Mouse (Mus musculus): ENCODE results near the gene Gm17078. TPM values are rescaled to one million over a fixed set of nuclear protein-coding genes. Genes with fewer than 3 reads are reported as not detected.
"Not testable (repeated sequence)": the region's sequence is repeated elsewhere in the genome, so short reads cannot be mapped to it uniquely, and the experiment has no call there.

The Gm17078 gene
- total RNA-seq (2012; rRNA removed), result not detected in 2 replicates

GRCm38 (mm10) chr14:51611210-51611609, at the start of gene Gm17078:
TSS of gene Gm17078 (minus strand) at chr14:51611310.
- in situ Hi-C loops (cut with MboI; ENCODE audit: low sequenced_read_pairs in 2 of 2, unreplicated experiment in 2 of 2), result no loop called here
- Histone ChIP-seq H3K9ac (ENCODE audit: insufficient read depth, low read depth, low read length, poor library complexity, severe bottlenecking) (no peak within 1 kb of the TSS), H3K36me3 (ENCODE audit: control insufficient read depth, insufficient read depth, low read length, poor library complexity, severe bottlenecking) (no peaks in the 10 kb centered on the region)

GRCm38 (mm10) chr14:51635566-51635965, 24.5 kb upstream of the Gm17078 start, which contains the start of gene Gm4181:
TSS of gene Gm4181 (minus strand) at chr14:51635666.
- H3K9me3 ChIP-seq (ENCODE audit: control insufficient read depth, insufficient read depth, low read depth, low read length); DNase-seq (ENCODE audit: low read depth, low spot score); H3K9ac ChIP-seq (ENCODE audit: insufficient read depth, low read depth, low read length, poor library complexity, severe bottlenecking); H3K4me1 ChIP-seq (ENCODE audit: control insufficient read depth in 2 of 2, insufficient read depth in 2 of 2, low read length in 2 of 2, poor library complexity in 1 of 2); in situ Hi-C loops (cut with MboI; ENCODE audit: low sequenced_read_pairs in 2 of 2, unreplicated experiment in 2 of 2); H3K27ac ChIP-seq (ENCODE audit: insufficient read depth, low read depth, low read length, poor library complexity, severe bottlenecking); H3K4me3 ChIP-seq (ENCODE audit: insufficient read depth in 1 of 2, low read depth in 1 of 2, low read length in 2 of 2, poor library complexity in 1 of 2, severe bottlenecking in 1 of 2); H3K36me3 ChIP-seq (ENCODE audit: control insufficient read depth, insufficient read depth, low read length, poor library complexity, severe bottlenecking): not testable (repeated sequence)

More at GRCm38 (mm10) chr14:51611210-51611609, at the start of gene Gm17078:
- TF ChIP-seq ZNF384 (IDR thresholded peaks at IDR 0.05; ENCODE audit: low read depth, low read length) (no peak), CHD2 (IDR thresholded peaks at IDR 0.05; ENCODE audit: low read depth, low read length) (no peak), MAFK (IDR thresholded peaks at IDR 0.05; ENCODE audit: insufficient read depth, low read depth, low read length) (no peak), HCFC1 (IDR thresholded peaks at IDR 0.05; ENCODE audit: borderline replicate concordance, insufficient read depth, low read length) (no peak), ZC3H11A (IDR thresholded peaks at IDR 0.05; ENCODE audit: borderline replicate concordance, low read depth, low read length) (no peak)
- no peaks in the 10 kb centered on the region for H3K4me1 ChIP-seq (ENCODE audit: control insufficient read depth in 2 of 2, insufficient read depth in 2 of 2, low read length in 2 of 2, poor library complexity in 1 of 2)
- no peak within 1 kb of the TSS for H3K27ac ChIP-seq (ENCODE audit: insufficient read depth, low read depth, low read length, poor library complexity, severe bottlenecking)
- H3K4me3 ChIP-seq (ENCODE audit: insufficient read depth in 1 of 2, low read depth in 1 of 2, low read length in 2 of 2, poor library complexity in 1 of 2, severe bottlenecking in 1 of 2), result no peak within 1 kb of the TSS
- no peaks in the 10 kb centered on the region for H3K9me3 ChIP-seq (ENCODE audit: control insufficient read depth, insufficient read depth, low read depth, low read length)
- DNase-seq (ENCODE audit: low read depth, low spot score), result no peak

- H3K4me3 ChIP-seq (ENCODE audit: insufficient read depth in 1 of 2, low read depth in 1 of 2, low read length in 2 of 2, poor library complexity in 1 of 2, severe bottlenecking in 1 of 2); H3K4me1 ChIP-seq (ENCODE audit: control insufficient read depth in 2 of 2, insufficient read depth in 2 of 2, low read length in 2 of 2, poor library complexity in 1 of 2); in situ Hi-C loops (cut with MboI; ENCODE audit: low sequenced_read_pairs in 2 of 2, unreplicated experiment in 2 of 2); H3K9me3 ChIP-seq (ENCODE audit: control insufficient read depth, insufficient read depth, low read depth, low read length); H3K36me3 ChIP-seq (ENCODE audit: control insufficient read depth, insufficient read depth, low read length, poor library complexity, severe bottlenecking); H3K9ac ChIP-seq (ENCODE audit: insufficient read depth, low read depth, low read length, poor library complexity, severe bottlenecking); H3K27ac ChIP-seq (ENCODE audit: insufficient read depth, low read depth, low read length, poor library complexity, severe bottlenecking); DNase-seq (ENCODE audit: low read depth, low spot score): not testable (repeated sequence)
Measured at GRCm38 (mm10) chr14:51632426-51632825, 21.3 kb upstream of the Gm17078 start.

GRCm38 (mm10) chr14:51592039-51592438, 19.1 kb downstream of the Gm17078 start, which contains the start of gene Gm17174:
TSS of gene Gm17174 (minus strand) at chr14:51592139.
- H3K4me3 ChIP-seq (ENCODE audit: insufficient read depth in 1 of 2, low read depth in 1 of 2, low read length in 2 of 2, poor library complexity in 1 of 2, severe bottlenecking in 1 of 2); H3K27ac ChIP-seq (ENCODE audit: insufficient read depth, low read depth, low read length, poor library complexity, severe bottlenecking); H3K4me1 ChIP-seq (ENCODE audit: control insufficient read depth in 2 of 2, insufficient read depth in 2 of 2, low read length in 2 of 2, poor library complexity in 1 of 2); H3K9ac ChIP-seq (ENCODE audit: insufficient read depth, low read depth, low read length, poor library complexity, severe bottlenecking); H3K9me3 ChIP-seq (ENCODE audit: control insufficient read depth, insufficient read depth, low read depth, low read length); DNase-seq (ENCODE audit: low read depth, low spot score); H3K36me3 ChIP-seq (ENCODE audit: control insufficient read depth, insufficient read depth, low read length, poor library complexity, severe bottlenecking): not testable (repeated sequence)
- in situ Hi-C loops (cut with MboI; ENCODE audit: low sequenced_read_pairs in 2 of 2, unreplicated experiment in 2 of 2), result loop anchor here (10.0 to 25.0 kb wide), 3 partner anchors 93 to 123 kb away; partner anchors contain the start of genes Gm17079 (in 1 of the 2) and Gm5800 (in 1 of the 2)

- DNase-seq (ENCODE audit: low read depth, low spot score); in situ Hi-C loops (cut with MboI; ENCODE audit: low sequenced_read_pairs in 2 of 2, unreplicated experiment in 2 of 2); H3K9me3 ChIP-seq (ENCODE audit: control insufficient read depth, insufficient read depth, low read depth, low read length); H3K4me3 ChIP-seq (ENCODE audit: insufficient read depth in 1 of 2, low read depth in 1 of 2, low read length in 2 of 2, poor library complexity in 1 of 2, severe bottlenecking in 1 of 2); H3K36me3 ChIP-seq (ENCODE audit: control insufficient read depth, insufficient read depth, low read length, poor library complexity, severe bottlenecking); H3K27ac ChIP-seq (ENCODE audit: insufficient read depth, low read depth, low read length, poor library complexity, severe bottlenecking); H3K9ac ChIP-seq (ENCODE audit: insufficient read depth, low read depth, low read length, poor library complexity, severe bottlenecking); H3K4me1 ChIP-seq (ENCODE audit: control insufficient read depth in 2 of 2, insufficient read depth in 2 of 2, low read length in 2 of 2, poor library complexity in 1 of 2): not testable (repeated sequence)
Measured at GRCm38 (mm10) chr14:51573963-51574362, 37.1 kb downstream of the Gm17078 start, which contains the start of gene Gm17175. TSS of gene Gm17175 (minus strand) at chr14:51574063.

Other genes with a start within 250 kb of the Gm17078 start
- not detected in 2 replicates for gene Gm7247, start 249.6 kb downstream of the Gm17078 start, total RNA-seq (2012; rRNA removed)
- not detected in 2 replicates for gene Vmn2r88, start 200.5 kb downstream of the Gm17078 start, total RNA-seq (2012; rRNA removed)
- gene Vmn2r89, start 159.5 kb downstream of the Gm17078 start, total RNA-seq (2012; rRNA removed), result not detected in 2 replicates
- gene Gm5622, start 58.5 kb downstream of the Gm17078 start, total RNA-seq (2012; rRNA removed), result not detected in 2 replicates
- gene Gm17175, start 37.2 kb downstream of the Gm17078 start, total RNA-seq (2012; rRNA removed), result not detected in 2 replicates
- not detected in 2 replicates for gene Gm17174, start 19.2 kb downstream of the Gm17078 start, total RNA-seq (2012; rRNA removed)
- not detected in 2 replicates for gene Gm4181, start 24.4 kb upstream of the Gm17078 start, total RNA-seq (2012; rRNA removed)
- not detected in 2 replicates for gene Gm17079, start 84.2 kb upstream of the Gm17078 start, total RNA-seq (2012; rRNA removed)
- not detected in 2 replicates for gene Gm5800, start 105.9 kb upstream of the Gm17078 start, total RNA-seq (2012; rRNA removed)
- gene Ang4, start 162.3 kb upstream of the Gm17078 start, total RNA-seq (2012; rRNA removed), result not detected in 2 replicates
- not detected in 2 replicates for gene AY358078, start 188.7 kb upstream of the Gm17078 start, total RNA-seq (2012; rRNA removed)
- gene Ear6, start 242.4 kb upstream of the Gm17078 start, total RNA-seq (2012; rRNA removed), result not detected in 2 replicates

Data from ES-E14 (cell line).